Mouse (Mus musculus): Measurements from ENCODE around the gene Brk1.

- TF ChIP-seq CTCF (conservative IDR thresholded peaks at IDR 0.05; ENCODE audit: low read length) (no peak), NANOG (IDR thresholded peaks at IDR 0.05; ENCODE audit: borderline replicate concordance, low read length) (no peak)
Observed at GRCm38 (mm10) chr6:113603993-113604392, 579 bp upstream of the Brk1 start.
